Mouse (Mus musculus) T-helper 17 cell (primary cell): ENCODE results near the gene Fmnl2.

ENCODE experiments used
- in situ Hi-C, 2 experiments: fragments of 300-600 bp; cut with MboI, MseI; formaldehyde crosslinking; loops; 1 replicate in 1 of 2; 2 replicates in 1 of 2; pipeline ENCODE4 v1.15.1; 2025; ENCODE audit warnings: high pct_unique_total_duplicates in 2 of 2

Gene Fmnl2

DNA sequence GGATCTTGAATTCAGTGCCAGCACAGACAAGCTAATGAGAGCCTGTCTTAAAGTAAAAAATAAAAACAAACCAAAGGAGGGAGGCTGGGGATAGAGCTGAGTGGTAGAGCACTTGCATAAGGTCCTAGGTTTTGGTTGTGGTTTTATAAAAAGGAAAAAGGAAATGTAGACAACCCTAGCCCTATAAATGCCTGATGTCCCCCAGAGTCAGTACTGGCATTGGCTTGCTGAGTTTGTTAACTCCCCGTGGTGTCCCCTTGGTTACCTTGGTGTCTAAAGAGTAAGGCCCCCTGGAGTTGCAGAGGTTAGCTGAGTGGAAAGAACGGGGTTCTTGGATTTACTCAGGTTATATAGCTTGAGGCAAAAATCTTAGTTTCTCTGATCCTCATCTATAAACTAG is 55.7 kb downstream of the Fmnl2 start:
- in situ Hi-C loops: loop anchor here in 1 of 2 experiments (10.0 kb wide), 1 partner anchor 531 kb away; no protein-coding TSS in a partner anchor

DNA sequence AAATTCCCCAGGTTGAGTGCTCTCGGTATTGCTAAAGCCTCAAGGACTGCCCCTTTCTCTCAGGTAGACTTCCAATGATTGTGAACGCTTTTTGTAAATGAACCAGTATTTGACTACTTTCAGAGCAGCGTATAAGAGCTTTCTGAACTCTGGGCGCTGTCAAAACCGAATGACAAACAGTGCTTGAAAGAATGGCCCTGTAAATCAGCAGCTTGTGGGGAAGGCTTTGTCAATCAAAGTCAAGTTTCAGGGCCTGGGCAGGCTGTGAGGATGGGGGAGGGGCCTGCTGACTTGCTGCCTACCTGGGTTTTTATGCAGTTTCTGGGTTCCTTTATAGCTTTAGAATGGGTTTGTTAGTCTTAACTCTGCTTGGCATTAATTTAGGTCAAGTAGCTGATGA is 56.1 kb downstream of the Fmnl2 start:
- in situ Hi-C loops: loop anchor here in 1 of 2 experiments (10.0 kb wide), 1 partner anchor 531 kb away; no protein-coding TSS in a partner anchor

DNA sequence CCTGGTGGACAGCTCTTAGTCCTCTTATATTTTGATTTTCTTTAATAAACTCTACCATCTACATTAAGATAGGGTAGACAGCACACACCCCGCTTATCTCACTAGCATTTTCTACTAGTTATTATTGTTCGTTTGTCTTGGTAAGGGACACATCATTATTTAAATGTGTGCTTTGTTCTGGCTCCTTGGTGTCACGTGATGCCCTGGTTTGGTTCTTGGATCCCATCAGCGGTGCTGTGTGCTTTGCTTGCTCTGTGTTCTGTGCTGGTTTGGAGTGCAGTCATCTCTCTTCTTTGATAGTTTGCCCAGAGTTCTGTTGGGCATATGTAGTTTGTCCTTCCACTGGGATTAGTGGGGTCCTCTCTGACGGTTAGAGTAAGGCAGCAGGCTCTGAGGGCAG is 57.9 kb downstream of the Fmnl2 start:
- in situ Hi-C loops: loop anchor here in 1 of 2 experiments (10.0 kb wide), 1 partner anchor 529 kb away; no protein-coding TSS in a partner anchor

DNA sequence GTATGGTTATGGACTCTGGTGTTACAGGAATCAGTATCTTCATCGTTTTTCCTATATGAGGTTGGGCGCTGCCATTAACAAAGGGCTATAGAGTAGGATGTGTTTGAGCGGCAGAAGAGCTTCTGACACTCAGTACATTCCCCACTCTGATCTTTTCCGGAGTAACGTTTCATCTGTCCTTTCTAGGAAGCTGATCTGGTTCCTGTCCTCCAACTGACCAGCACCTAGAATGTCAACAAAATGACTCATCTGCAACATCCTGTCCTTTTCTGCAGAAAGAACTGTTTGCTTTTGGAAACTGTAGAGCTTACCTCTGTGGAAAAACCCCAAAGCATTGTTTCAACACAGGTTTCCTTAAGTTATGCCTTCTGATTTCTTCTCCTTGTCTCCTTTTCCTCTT is 60.4 kb downstream of the Fmnl2 start:
- in situ Hi-C loops: loop anchor here in 1 of 2 experiments (10.0 kb wide), 1 partner anchor 527 kb away; no protein-coding TSS in a partner anchor

DNA sequence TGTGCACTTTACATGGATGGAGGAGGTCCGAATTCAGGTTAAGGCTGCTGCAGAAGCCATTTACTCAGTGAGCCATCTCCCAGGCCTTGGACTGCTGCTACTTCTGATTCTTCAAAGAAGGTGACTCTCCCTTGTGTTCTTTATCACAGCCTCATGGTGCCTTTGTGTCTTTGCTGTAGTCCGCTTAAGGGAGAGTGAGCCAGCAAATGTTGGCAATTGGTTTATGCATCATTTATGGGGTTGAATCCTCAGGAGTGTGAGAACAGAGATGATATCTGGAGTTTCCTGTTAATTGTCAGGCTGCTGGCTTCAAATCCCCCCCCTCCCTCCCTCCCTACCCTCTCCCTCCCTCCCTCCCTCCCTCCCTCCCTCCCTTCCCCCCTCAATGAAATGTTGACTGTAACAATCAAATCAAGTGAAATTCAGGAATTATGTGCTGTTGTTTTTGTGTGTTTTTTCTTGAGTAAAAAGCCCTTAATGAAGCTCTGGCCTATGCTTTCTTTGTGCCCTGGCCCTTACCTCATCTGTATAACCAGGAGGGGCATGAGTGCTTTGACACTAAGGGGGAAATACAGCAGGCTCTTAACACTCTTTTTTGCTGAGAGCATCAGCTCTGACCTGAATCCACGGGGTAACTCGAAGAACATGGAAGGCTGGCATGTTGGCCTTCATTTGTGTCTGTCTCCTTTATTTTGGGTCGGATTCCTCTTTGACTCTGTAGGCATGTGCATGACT is 63.2 kb downstream of the Fmnl2 start:
- in situ Hi-C loops: no loop called here

DNA sequence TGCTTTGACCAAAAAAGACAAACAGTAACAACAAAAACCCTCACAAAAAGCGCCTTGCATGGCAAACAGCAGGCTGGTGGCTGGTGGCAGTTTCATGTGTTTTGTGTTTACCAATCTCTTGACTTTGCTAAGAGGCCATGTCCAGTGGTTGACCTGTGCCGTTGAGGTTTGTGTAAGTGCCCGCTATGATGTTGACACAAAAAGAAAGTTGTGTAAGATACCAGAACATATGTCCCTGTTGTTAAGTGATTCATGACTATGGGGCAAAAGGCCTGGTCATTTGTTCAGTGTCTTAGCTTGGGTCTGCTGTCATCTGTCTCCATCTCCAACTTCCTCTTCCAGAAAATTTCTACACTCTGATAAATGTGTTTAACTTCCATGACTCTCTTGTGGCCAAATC is 67.4 kb downstream of the Fmnl2 start:
- in situ Hi-C loops: no loop called here

DNA sequence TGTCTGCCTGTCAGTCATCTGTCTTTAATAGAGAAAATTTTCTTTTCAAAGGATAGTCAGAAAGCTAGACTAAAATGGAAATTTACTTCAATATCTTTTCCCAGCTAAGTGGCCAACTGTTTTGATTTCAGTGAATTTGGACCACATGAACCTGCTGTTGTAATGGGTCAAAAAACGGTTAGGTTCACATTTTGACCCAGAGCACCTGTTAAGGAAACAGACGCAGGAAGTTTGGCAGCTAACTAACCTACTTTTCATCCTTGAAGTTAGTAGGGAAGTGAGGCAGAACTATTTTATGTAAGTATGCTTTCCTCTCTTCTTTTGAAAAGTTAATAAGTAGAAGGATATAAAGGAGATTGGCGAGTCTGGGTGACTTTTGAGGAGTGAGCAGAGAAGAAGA is 69.7 kb downstream of the Fmnl2 start:
- in situ Hi-C loops: no loop called here

DNA sequence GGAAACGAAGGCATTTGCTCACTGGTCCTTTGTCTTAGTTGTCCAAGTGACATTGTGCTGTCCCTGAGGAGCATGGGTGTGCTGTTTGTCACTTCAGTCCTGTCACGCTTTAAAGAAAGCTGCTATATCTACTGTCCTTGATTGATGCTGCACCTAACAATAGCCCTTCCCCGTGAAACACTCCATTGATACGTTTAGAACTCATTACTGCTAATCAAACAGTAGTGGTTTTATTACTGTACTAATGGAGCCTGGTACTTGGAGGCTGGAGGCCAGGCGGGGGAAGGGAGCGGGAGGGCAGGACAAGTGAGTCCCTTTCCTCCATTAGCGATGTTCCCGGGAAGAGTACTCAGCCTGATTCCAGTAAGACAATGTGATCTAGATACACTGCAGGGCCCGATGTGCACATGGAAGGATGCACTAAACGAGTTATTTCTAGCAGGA is 70.2 kb downstream of the Fmnl2 start:
- in situ Hi-C loops: no loop called here

DNA sequence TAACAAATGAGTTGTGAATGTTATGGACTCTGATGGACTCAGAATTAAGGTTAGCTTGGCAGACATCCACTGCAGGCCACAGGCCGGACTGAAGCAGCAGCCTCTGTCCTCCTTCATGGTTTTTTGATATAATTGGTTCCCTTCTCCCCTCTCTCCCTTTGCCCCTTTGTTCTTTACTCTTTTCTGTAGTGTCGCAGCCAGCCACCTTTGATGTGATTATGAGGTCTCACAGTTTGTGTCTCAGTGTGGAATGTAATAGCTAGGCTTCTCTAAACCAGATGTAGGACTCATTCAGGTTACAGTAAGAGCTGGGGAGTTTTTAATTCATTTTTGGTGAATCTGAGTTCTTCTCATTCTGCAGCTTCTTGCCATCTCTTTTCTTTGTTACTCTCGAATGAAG is 70.7 kb downstream of the Fmnl2 start:
- in situ Hi-C loops: no loop called here

DNA sequence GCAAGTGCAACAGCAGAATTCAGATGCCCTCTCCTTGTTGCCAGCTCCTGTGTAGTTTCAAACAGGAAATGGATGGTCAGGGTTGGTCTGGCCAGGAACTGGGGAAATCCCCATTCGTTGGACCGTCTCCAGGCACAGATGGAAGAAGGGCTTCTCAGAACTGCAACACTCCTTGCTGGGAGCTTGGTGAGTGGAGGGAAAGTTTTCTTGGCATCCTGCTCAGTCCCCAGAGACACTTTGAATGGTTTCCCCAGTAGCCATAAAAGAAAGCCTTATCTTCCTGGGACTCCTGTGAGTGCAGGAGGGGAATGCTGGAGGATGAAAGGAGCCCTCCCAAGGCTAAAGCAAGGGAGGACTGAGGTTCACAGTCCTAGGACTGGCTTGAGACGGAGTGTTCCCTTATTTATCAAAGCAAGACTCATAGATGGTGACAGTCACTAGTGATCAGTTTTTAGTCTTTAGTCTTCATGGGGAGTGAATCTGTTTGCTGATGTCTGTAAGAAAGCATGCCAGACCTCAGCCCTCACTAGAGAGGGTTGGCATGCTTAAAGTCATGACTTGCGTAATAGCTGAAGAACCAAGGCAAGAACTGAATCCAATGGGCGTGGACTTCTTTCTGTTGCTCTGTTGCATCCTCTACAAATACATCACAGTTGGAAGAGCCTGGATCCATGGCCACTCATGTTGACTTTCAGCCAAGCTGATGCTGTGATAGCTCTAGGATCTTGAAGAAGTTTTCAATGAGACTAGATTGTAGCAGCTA is 72.6 kb downstream of the Fmnl2 start:
- in situ Hi-C loops: no loop called here

DNA sequence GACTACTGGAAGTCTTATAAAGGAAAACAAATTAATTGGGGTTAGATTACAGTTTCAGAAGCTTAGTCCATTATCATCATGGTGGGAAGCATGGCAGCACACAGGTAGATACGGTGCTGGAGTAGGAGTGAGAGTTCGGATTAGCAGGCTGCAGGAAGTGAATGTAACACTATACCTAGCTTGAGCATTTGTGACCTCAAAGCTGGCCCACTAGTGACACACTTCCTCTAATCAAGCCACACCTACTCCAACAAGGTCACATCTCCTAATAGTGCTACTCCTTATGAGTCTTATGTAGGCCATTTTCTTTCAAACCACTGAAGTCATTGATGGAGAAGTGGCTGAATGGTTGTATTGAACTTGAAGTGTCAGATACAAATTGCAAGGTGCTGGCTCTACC is 73.7 kb downstream of the Fmnl2 start:
- in situ Hi-C loops: no loop called here

DNA sequence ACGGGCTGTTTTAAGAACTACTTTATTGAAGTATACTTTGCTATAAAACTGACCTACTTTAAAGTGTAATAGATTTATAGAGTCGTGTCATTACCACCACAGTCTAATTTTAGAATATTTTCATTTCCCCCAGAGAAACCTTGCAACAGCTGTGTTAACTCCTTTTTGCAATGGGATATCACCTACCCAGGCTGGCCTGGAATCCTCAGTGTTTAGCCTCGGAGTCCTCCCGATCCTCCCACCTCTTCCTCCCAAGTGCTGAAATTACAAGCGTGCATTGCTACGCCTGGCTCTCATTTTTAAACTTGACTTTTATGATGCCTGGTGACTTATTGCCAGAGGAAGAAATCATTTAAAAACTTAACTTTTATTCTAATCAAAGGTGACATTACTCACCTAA is 78.2 kb downstream of the Fmnl2 start:
- in situ Hi-C loops: no loop called here

DNA sequence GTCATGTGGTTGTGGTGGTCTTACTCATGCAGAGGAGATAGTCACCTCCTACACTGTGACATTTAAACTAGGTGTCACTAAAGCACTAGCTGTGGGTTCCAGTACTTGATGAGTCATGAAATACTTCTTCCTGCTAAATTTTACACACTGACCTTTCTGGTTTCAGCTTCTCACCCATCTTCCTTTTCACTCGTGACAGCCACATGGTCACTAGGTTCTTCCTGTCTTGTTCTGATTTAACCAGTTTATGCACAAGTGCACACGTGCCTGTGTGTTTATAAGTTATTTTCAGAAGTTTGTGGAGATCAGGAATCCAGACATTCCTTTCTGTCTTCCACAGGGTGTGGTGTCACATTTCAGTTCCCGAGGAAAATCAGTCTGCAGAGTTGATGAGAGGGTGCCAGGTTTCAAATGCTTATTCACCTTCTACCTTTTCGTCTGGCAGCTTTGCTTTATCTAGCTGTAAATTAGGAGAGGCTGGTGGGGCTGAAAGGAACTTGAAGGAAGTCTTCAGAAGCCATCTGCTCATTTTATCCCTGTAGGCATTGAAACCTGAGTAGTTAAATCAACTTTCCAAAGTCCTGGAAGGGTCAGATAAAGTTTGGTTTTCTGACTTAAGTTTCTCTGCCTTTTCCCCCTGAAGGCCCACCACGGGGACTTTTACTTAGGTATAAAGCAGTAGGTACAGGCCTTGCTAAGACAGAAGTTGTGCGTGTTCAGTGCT is 80.9 kb downstream of the Fmnl2 start:
- in situ Hi-C loops: no loop called here

DNA sequence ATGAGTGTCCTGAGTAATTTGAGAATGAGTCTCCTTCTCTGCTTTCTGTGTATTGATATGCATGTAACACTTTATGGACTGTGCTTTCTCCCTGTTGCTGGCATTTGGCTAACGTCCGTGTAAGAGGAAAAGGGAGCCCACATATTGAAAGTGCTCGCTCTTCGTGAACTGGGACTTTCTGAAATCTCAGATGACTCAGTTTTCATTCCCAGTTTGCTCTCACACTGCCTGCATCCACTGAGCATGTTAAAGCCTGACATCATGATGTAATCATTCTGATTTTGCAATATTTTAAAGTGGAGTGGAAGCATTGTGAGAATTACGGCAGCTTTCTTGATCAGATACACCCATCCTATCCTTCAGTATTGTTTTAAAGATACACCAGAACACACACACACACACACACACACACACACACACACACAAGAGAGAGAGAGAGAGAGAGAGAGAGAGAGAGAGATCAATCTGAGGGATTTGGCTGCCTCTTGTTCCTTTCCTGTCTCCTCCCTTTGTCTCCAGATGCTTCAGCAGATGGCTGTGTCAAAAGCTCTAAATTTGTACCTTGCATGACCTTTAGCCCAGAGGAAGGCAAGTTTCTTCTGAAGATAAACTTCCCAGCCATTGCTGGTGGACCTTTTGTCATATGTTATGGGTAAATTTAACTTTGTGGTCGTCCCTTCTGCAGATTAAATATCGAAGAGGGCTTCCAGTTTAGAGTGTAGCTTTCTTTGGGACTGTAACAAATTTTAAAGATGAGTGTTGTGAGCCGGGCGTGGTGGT is 86.2 kb downstream of the Fmnl2 start:
- in situ Hi-C loops: no loop called here

DNA sequence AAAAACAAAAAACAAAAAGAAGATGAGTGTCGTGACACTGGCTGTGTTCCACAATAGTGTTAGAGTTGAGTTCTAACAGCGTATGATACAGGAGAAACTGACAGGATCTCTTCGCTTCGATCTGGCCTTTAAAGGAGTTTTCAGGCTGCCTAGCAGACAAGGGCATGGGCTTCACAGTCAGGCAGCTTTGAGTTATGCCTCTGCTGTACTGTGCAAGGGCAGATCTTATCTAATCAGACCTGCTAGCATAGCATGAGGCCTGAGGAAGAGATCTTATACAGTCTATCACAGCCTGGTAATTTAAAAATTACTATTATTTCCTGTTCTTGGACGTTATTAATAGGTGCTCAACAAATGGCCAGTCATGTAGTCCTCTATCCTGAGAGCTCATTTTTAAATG is 86.9 kb downstream of the Fmnl2 start:
- in situ Hi-C loops: no loop called here

DNA sequence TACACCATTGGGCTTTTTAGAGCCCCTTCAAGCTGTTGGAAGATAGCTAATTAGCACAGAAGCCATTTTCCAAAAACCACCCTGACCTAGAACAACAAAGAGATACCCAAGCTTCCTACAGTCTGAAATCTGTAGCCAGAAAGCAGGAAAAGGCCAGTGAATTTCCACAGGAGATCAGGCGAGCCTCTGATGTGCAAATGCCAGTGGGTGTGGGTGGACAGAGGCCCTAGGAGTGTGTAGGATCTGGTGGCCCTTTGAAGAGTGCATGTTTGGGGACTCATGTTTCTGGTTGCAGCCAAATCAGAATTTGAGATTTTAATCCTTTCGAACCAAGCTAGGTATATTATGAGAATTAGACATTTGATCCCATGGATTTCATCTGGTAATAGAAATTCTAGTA is 88.4 kb downstream of the Fmnl2 start:
- in situ Hi-C loops: no loop called here

DNA sequence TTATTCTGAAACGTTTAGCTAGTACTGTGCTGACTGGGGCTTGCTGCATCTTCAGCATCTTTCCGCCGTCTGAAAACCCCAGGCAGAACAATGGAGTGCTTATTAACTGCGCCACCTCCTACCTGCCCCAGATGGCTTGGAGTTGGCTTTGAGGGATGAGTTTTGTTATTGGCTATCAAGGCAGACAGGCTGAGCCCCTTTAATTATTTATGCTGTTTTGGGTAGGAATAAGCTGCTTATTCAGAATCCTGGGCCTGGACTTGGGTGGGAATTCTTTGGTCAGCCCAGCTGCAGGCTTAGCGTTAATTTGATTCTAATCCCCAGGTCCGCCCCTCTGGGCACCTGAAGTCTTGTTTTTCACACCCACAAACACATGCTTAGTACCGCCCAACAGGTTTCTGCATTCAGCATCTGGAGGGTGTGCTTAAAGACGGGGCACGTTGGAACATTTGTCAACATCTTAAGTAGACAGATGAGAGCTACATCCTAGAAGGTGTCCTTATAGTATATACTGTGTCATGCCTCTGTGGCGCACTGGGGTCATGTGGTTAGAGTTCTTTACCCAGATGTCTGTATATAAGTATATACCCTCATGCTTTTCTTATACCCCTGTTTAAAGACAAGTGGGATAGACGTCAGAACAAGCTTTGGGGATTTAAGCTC is 89.0 kb downstream of the Fmnl2 start:
- in situ Hi-C loops: no loop called here

DNA sequence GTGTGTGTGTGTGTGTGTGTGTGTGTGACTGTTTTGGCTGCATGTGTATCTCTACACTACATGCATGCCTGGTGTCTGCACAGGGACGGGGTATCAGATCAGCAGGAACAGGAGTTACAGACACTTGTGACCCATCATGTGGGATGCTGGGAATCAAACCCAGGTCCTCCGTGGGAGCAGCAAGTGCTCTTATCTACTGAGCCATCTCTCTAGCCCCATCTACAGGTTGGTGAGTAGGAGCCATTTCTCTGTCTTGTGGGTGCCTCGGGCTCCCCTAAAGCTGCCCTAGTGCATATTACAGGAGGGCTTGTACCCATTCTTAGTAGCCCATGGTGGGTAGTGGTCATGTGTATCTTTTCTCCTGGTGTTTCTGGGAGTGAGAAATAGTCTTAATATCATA is 90.7 kb downstream of the Fmnl2 start:
- in situ Hi-C loops: no loop called here

DNA sequence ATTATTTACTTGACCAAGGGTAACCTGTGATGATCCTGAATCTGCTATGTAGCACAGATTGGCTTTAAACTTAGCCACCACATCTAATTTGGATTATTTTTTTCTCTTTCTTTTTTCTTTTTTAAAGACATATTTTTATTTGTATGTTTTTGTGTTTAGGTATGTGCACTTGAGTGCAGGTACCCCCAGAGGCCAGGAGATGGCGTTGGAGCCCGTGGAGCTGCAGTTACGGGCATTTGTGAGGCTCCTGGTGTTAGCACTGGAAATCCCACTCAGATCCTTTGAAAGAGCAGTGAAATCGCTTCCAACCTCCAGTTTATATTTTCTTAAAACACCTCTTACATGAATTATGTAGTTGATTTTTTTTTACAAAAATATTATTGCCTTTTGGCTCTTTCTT is 91.9 kb downstream of the Fmnl2 start:
- in situ Hi-C loops: no loop called here

DNA sequence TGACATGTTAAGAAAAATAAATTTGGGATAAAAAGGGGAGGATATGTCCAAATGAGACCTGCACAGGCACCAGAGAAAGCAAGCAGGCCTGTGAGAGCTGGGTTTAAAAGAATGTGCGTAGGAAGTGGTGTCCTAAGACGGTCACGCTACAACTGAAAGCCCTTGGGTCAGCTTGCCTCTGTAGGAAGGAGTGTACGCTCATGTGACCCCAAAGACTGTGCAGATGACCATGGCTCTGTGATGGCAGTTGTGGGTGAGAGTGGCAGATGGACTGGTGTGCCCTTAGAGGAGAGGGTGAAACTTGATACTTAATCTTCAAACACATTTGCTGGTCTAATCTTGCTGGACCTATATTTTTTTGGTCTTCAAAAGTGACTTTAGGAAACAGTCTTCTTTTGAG is 92.6 kb downstream of the Fmnl2 start:
- in situ Hi-C loops: no loop called here

DNA sequence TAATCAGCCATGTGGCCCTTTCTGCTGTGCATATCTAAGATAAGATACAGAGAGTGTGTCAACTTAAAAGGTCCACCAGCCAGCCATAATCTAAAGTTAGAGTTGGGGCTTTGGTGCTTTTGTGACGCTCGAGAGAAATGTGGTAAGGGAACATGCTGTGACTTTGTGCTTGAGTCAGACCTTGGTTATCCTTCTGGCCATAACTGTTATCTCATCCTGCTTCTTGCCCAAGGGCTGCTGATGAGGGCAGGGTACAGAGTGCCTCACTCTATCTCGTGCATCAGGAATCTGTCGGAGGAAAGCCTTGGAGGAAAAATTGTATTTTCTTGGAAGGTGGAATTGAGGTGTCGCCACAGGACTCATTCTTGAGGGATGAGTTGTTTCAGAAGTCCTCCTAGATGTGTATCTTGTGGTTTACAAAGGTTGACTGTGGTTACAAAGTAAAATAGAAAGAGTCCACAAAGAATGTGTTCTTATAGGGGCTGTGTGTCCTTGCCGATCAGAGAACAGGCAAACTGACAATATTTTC is 94.6 kb downstream of the Fmnl2 start:
- in situ Hi-C loops: no loop called here
